Mouse (Mus musculus) megakaryocyte progenitor cell, adult 5-6 weeks (primary cell): ENCODE results near the gene Nostrin. TPM values are rescaled to one million over a fixed set of nuclear protein-coding genes. Genes with fewer than 3 reads are reported as not detected.

Source experiments
- ATAC-seq: replicated peaks from 2 replicates; pipeline ENCODE4 v1.8.0; 2016; ENCODE audit warnings: mild to moderate bottlenecking, moderate TSS enrichment, inconsistent platforms; ENCODE audit not compliant: poor library complexity
- total RNA-seq, 2 experiments: library from RNA; stranded (forward) in 1 of 2; stranded (reverse) in 1 of 2; fragments of 157-497, 149-512 nt in 1 of 2; fragments of 200-1000 nt in 1 of 2; gene quantifications; 2 replicates each; pipeline versions ENCODE4 v1.2.3 to v1.2.4; 2015 to 2017

Nostrin gene
- total RNA-seq (2015) = 4.4 and 5.4 TPM in 2 replicates
- total RNA-seq (2017) = 6.6 and 8.5 TPM in 2 replicates

- ATAC-seq = peak; percentile 86
Observed at GRCm38 (mm10) chr2:69135661-69136576, at the start of gene Nostrin. Gene Nostrin (plus strand): TSS chr2:69135800.

GRCm38 (mm10) chr2:69086505-69087260 lies 48.9 kb upstream of the Nostrin start:
- ATAC-seq = no peak

DNA sequence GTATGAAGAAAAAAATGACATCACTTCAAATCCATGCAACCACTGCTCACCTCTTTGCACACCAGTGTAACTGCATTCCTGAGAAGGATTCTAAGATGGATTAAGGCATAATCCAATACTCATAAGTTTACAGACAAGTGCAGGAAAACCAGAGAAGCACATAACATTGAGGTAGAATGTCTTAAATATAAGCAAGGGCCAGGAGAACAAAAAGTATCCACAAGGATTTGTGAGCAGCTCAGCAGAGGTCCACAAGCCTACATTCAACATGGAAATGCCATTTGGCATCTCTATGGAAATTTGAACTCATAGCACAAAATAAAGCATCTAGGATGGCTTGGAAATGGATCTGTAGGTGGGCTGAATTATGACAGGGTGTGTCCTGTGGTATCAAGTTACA lies 39.8 kb upstream of the Nostrin start:
- no peak for ATAC-seq

- ATAC-seq = no peak
Observed at GRCm38 (mm10) chr2:69096821-69097220, 38.8 kb upstream of the Nostrin start.

DNA sequence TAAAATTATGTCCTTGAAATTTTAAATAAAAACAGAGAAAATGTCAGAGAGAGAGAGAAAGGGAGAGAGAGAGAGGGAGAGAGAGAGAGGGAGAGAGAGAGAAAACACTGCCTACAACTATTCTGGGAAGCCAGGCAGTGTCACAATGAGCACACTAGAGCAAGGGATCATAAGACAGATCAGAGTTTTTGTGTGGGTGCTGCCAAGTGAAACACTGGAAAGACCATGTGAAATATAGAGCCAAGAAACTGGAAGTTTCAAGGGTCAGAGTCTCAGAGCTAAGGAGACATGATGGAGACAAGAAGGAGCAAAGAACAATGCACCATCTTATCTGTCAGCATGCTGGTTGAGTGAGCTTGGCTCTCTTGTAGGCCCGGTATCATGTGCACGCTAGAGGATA lies 38.1 kb upstream of the Nostrin start:
- no peak for ATAC-seq

DNA sequence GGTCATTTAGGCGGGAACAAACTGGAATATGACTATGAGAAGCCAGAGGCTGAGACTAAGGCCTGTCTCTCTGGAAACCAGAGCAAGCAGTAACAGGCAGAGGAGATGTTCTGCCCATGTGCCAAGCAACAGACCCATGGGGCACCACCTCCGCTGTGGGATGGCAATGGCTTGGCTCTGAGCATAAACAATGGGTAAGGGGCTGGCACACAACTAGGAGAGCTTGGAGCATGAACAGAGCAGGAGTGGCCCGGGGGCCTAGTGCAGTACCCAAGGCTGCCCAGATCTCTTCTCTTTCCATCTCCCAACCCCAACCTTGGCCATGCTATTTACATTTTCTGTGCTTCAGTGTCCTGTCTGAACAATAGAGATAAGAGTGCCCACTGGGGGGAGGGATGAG lies 36.9 kb upstream of the Nostrin start:
- ATAC-seq = no peak

DNA sequence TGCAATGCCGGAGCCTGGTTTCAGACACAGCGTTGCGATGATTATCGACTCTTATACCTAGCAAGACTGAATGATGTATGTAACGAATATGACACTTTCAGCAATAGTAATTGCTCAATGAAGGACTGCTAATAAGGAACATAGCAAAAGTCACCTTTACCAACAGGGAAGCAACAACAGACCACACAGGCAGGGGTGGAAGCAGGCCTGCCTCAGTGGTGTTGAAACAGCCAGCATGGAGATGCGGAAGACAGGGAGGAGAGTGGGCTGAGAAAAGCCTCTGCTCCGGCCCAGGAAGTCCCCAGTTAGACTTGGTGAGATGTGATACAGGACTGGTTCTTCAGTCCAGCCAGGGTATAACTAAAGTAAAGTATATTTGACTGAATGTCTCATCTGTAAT lies 36.5 kb upstream of the Nostrin start:
- ATAC-seq = peak; percentile 73

DNA sequence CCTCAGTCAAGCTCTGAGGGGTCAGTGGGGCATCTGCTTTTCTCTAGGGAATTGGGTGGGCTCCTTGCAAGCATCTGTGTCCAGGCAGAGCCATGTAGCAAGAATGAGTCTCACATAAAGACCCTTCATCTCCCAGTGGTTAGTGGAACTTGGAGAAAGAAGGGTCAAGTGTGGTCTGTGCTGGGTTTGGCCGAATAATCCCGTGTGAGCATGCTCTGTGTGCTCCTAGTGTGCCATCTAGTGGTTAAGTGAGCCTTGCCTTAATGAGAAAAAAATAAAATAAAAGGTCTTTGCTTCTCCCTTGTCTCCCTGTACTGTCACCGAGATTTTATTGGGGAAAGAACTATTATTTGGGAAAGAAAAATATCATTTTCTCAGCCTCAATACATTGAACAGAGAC lies 34.9 kb upstream of the Nostrin start:
- ATAC-seq = peak; percentile 84

- no peak for ATAC-seq
Observed at GRCm38 (mm10) chr2:69103526-69103925, 32.1 kb upstream of the Nostrin start.

DNA sequence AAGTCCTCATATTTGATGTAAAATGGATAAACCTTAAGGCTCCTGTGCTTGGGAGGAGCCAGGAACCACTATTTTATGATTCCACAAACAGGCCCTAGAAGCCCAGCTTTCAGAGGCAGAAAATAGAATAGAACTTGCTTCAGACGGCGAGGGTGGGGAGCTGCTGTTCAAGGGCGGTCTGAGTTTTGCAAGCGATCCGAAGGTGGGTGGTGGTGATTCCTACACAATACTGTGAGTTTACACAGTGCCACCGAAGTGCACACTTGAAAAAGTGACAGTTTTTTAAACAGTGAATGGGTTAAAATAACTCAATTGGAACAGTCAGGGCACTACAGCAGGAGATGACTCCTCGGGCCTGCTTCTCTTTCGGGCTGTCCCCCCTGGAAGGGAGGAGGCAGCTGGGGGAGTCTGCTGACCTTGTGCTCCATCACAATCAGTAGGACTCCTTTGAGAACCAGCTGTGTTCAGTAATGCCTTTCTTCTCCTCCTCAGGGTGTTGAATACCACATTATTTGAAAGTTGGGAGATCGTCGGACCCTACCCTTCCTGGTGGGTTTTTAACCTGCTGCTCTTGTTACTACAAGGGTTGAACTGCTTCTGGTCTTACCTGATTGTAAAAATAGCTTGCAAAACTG lies 31.0 kb upstream of the Nostrin start:
- ATAC-seq = no peak

DNA sequence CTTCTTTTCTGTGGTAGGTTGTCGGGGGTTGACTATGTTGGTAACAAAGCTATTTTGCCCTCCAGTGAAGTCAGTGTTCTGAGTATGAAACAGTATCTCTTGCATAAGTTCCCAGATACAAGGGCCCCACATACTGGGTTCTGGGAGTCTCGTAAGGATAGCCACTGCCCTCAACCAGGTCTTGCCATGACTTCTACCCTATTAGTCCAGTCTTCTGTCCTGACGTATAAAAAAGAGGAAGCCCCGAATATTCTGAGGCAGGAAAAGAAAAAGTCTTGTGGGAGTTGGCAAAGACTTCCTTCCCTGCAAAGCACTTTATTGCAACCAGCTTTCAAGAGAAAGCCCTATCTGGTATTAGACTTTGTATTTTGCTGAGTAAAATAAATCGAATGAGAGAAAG lies 26.4 kb upstream of the Nostrin start:
- ATAC-seq = peak; percentile 83

- ATAC-seq = peak; percentile 24
Observed at GRCm38 (mm10) chr2:69109710-69110109, 25.9 kb upstream of the Nostrin start.

GRCm38 (mm10) chr2:69112609-69113008 lies 23.0 kb upstream of the Nostrin start:
- no peak for ATAC-seq

GRCm38 (mm10) chr2:69113829-69114547 lies 21.6 kb upstream of the Nostrin start:
- ATAC-seq = no peak

DNA sequence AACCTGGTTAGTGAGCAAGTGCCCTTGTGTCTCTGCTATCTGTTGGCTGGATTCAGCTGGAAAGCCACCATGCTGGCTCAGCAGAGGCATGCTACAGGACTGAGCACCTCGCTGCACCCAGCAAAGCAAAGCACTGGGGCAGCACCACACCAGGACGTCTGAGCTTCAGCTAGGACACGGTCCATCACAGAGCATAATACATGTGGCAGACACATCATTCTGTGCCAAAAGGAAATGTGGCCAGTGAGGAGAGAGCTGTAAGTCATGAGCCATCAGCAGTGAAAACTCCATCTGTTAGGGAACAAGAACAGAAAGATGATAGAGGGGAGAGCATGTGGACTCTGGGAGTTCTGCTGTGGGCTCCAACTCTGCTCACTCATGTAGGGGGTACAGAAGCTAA lies 19.7 kb upstream of the Nostrin start:
- no peak for ATAC-seq

- no peak for ATAC-seq
Observed at GRCm38 (mm10) chr2:69116767-69117166, 18.8 kb upstream of the Nostrin start.

DNA sequence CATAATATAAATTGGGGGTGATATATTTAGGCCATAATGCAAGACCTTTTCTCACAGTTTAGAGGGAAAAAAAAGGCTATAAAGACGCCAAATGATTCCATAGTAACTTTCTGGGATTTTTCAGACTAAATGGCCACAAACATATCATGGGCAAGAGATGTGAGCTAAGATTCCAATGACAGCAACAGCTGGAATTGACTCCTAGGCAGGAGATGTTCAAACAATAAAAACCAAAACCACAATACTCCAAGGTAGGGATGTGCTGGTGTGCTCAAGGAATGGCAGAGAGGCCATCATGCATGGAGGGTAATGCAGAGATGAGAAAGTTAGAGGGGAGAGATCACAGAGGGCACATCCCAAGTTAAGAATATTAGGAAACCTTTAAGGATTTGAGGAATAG lies 16.6 kb upstream of the Nostrin start:
- ATAC-seq = no peak

- no peak for ATAC-seq
Observed at GRCm38 (mm10) chr2:69119718-69120117, 15.9 kb upstream of the Nostrin start.

GRCm38 (mm10) chr2:69121681-69122080 lies 13.9 kb upstream of the Nostrin start:
- ATAC-seq = no peak

GRCm38 (mm10) chr2:69125425-69125824 lies 10.2 kb upstream of the Nostrin start:
- ATAC-seq = no peak

DNA sequence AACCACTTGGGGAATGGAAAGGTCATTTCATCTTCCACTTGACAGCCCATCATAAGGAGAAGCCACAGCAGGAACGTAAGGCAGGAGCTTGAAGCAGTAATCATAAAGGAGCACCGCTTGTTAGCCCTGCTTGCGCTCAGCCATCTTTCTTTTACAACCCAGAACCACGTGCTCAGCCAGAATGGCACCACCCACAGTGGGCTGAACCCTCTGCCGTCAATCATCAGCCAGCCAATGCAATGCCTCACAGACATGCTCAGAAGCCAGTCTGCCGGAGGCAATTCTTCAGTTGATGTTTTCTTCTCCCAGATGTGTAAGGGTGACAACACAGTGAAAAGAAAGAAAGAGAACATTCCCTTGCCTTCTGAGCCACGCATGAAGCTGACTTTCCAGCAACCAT lies 7.3 kb upstream of the Nostrin start:
- peak; percentile 44 for ATAC-seq
